Mouse (Mus musculus) liver, embryonic 14.5 days (tissue): ENCODE data around the gene Ckmt2.
A peak's percentile ranks its signal among the peaks of the same experiment; 100 is the strongest.

Experiments used
- CTCF ChIP-seq: IDR thresholded peaks from 2 replicates; pipeline ENCODE4 v1.5.1; 2016; ENCODE audit warnings: antibody characterized with exemption, low read depth, control low read depth
- EP300 ChIP-seq: IDR thresholded peaks from 2 replicates; pipeline ENCODE4 v1.6.1; 2016; ENCODE audit warnings: antibody characterized with exemption, low read depth

DNA sequence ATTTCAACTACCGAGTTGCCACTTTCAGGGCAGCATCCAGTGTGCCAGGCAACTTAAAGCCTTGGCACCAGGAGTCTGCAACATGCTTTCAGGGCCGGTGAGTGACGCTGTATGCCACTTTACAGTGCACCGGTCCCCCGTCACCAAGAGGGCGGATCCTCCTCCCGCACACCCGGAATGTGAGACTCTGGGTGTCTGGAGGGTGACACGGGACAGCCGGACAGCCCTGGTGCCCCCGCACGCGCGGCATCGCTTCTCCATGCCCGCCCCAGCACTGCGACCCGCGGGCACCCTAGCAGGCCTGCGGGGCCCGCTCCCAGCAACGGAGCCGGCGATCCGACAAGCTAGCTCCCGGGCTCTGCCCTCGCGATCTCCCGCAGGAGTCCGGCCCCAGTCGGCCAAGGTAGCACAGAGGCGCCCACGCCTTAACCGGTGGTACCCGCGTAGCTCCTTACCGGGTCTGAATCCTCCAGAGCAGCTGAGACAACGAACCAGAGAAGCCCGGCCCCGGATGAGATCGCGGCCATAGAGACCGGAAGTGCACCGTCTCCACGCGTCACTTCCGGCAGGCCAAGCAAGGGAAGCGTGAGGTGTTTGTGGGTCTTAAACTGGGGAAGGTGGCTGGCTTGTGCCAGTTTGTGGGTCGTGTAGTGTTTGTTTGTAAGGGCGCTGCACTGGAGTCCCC lies 69.4 kb downstream of the Ckmt2 start, which contains the start of gene Zcchc9:
- TF ChIP-seq CTCF (peak; percentile 51), EP300 (no peak)
